Mouse (Mus musculus) liver (tissue): ENCODE results near the gene Polr2h.

Experiments
- DNase-seq: peaks from one replicate; pipeline ENCODE4 v3.0.0-alpha.2; 2020; ENCODE audit warnings: mixed read lengths

The Polr2h gene

GRCm38 (mm10) chr16:20701729-20702521 is 15.5 kb upstream of the Polr2h start:
- no peak for DNase-seq

GRCm38 (mm10) chr16:20702522-20702893 is 15.0 kb upstream of the Polr2h start:
- DNase-seq, result peak; percentile 87

- no peak for DNase-seq
These were observed 14.4 kb upstream of the Polr2h start for GRCm38 (mm10) chr16:20703071-20703470.

DNA sequence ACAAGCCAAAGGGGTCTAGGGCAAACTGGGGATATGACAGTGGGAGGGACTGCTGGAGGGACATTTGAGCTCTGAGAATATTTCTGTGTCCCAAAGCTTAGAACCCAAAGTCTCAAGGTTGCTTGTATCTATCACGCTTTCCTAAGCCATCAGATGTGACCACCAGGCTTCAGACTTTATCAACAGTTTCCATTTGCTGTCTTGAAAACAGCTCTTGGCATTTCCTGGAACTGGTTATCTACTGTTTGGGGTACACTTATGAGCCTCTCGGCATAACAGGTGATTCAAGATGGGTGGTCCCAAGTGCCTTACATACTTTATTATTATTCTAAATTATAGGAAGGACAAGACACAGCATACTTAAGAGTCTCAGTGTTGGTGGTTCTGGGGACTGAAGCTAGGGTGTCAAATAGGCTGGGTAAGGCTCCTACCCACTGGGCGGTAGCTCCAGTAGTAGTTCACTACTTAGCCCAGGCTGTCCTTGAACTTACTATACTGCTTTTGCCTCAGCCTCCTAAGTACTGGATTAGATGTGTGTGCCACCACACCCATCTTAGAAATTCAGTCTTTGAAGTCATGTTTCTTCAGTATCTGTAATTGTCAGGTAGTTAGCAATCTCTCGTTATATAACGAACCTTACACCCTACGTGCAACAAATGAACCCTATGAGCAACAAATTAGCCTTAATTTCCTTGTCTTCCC is 13.6 kb upstream of the Polr2h start:
- peak; percentile 39 for DNase-seq

- no peak for DNase-seq
These were observed 11.7 kb upstream of the Polr2h start for GRCm38 (mm10) chr16:20705786-20706185.

DNA sequence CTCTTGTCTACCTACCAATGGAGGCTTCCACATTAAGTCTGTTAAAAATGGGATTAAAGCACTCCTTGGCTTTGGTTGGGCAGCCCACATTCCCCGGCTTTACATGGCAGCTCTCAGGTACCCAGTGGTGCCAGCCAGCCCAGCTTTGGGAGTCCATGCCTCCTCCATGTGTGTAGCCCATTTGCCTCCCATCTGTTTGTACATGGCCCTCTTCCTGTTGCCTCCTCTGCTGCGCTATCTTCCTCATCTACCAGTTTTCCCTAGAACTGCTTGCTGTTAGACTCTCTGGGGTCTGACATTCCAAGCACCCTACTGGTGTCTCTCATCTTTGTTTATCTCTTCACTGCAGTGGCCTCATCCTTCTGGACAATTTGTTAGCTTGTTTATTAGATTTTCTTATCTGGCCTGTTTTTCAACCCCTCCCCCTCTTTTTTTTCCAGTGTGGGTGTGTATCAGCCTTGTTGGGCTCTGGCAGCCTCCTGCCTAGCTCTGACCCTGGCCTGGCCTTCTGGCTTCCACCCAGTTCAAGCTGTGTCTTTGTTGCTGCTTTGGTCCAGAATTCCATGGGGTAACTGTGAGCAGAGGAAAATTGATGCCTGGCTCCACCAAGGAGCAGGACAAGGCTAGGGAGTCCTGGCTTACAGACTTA is 10.9 kb upstream of the Polr2h start:
- DNase-seq, result peak; percentile 60

GRCm38 (mm10) chr16:20708220-20708938 is 9.1 kb upstream of the Polr2h start:
- DNase-seq, result no peak

DNA sequence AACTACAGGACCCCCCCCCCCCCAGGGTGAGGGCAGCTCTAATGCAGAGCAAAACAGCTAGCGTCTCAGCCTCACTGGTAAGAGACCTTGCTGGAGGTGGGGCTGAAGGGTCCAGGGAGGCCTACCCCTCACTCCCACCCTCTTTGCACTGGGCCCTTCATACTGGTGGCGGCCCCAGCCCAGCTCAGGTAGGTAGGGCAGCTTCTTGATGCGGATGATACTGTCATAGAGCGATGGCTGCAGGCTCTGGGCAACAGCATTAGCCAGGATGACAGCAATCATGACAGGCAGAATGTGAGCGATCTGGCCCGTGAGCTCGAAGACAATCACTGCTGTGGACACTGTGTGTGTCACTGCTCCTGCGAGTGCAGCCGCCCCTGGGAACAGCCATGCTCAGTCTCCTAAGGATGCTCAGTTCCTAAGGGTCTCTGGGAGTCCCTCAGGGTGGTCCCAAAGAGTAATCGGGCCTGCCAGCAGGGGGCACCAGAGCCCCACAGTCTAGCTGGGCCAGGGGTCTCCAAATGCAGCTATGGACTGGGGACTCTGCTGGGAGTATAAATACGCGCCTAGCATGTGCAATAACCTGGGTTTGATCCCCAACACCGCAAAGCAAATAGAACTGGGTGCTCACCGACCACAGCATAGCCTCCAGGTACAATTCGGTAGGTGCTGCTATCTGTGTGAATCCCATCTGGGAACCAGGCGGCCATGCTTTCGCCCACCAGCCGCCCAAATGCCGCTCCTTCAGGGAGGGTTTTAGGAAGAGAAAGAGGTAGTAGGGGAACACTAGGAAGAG is 8.3 kb upstream of the Polr2h start:
- DNase-seq, result no peak

GRCm38 (mm10) chr16:20710370-20710769 is 7.1 kb upstream of the Polr2h start:
- DNase-seq, result no peak

DNA sequence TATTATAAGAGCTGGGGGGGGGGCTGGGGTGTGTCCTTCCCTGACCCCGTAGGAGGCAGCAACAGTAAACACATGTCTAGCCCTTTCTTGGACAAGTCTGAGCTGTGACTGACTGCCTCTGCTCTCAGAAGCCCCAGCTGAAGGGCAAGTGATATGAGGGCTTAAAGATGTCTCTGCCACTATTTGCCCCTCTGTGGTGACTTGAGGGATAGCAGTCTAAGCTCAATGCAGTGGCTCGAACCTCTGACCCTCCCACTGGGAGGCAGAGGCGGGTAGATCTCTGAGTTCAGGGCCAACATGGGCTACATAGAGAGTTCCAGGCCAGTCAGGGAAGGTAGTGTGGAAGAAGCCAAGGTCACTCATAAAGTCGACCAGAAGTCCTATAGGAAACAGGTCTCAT is 6.7 kb upstream of the Polr2h start:
- no peak for DNase-seq

DNA sequence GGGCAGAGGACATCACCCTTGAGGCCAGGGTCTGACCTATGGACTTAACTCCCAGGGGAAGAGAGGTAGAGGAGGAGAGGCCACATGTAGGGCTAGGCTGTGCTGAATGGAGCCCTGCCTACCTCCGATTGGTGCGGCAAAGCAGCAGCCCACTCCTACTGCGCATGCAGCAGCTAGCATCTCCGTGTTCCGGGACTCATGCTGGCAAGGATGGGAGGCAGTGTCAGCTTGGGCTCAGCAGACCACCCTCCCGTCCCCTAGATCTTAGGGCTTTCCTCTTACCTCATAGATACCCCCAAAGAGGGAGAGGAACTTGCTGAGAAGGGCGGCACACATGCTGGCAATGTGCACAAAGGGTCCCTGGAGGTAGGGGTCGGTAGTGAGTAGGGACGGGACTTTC is 5.3 kb upstream of the Polr2h start:
- DNase-seq, result no peak

DNA sequence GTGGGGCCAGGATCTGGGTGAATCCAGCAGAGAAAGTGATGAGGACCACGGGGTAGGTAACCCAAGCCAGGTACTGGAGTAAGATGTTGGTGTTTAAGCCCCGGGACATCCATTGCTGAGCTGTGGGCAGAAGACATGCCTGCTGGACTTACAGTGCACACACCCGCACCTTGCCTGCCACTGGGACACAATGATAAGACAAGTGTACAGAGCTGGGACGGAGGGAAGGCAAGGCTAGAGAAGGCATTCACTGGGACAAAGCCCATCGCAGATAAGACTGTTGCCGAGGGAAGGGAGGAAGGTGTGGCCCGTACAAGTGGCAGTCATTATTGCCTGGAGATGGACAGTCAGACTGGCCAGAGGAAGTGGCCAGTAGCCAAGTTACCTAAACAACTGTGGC is 4.6 kb upstream of the Polr2h start:
- peak; percentile 79 for DNase-seq

DNA sequence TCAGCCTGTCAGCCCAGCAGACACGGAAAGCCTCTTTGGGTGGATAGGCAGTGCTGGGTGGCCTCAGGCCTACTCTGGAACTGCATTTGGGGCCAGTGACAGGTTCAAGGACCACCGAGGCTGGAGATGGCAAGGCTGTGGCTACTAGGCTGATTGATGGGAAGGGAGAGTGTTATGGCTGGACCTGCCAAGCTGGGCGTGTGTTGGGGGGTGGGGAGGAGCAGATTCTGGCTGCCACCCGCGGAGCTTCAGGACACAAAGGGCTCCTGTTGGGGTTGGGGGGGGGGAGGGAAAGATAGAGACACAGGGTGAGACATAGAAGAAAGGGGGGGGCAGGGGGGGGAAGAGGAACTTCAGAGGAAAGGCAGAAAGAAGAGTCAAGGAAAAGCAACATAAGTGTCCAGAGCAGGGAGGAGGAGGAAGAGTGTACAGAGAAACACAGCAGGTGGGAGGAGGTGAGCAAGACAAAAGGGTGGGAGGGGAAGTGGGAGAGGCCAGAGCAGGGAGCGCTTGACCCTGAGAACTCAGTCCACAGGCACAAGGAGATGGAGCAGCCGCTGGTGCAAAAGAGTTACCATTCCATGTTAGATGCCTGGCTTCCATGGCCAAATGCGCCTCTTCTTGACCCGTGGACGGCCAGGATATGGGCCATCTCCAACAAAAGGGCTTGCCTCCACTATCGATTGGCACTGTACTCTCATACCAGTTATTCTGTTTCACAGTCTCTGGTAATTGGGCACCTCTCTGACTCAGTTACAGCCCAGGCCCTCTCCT is 3.0 kb upstream of the Polr2h start:
- DNase-seq, result no peak

GRCm38 (mm10) chr16:20715161-20715560 is 2.3 kb upstream of the Polr2h start:
- DNase-seq, result no peak

- no peak for DNase-seq
These were observed 1.9 kb upstream of the Polr2h start for GRCm38 (mm10) chr16:20715566-20715965.

DNA sequence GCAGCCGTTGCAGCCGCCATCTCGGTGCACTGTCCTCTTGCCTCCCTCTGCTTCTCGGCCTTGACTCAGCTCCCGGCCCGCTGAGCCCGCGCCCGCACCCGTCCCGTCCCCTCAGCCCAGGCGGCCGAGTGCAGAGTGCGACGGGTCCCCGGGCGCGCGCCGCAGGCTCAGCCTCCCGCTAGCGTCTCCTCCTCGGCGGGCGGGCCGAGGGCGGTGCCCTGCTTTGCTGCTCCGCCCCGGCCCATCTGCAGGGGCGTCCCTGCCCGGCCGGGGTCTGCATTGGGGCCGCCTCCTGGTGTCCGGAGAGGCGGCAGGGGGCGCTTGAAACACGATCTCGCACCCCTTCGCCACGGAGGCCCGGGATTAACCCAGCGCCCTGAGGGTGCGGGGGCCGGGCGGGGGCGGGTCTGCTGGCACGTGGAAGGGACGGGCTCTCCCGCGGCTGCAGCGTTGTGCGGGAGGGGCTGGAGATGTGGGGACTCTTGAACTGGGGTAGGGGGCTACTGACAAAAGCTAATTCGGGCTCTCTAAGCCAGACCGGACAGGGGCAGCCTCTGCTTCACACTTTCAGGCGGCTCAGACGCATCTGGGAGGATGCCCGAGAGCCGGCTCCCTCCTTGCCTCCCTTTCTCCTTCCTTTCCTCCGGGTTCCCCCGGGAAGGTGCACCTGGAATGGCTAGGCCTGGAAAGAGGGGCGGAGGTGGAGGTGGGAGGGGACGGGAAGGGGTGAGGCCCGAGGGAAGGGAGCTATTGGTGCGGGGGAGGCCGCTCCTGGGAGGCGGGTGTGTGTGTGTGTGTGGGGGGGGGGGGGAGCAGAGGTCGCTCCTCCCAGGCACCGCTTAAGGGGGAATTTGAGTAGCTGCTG is 1.3 kb upstream of the Polr2h start:
- DNase-seq, result peak; percentile 88

DNA sequence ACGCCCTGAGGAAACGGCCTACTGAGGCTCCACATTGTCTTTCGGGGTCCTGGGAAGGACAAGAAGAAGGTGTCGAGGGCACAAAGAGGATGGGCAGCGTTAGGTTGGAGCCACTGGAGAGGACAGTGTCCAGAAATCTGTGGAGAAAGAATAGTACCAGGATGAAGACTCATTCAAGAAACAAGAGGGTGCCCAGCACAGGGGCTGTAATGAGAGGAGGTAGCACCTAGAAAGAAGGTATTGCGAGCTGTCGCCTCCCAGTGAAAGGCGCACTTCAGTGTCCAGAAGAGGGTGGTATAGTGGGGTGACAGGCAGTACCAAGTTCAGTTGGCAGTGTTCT is 654 bp upstream of the Polr2h start:
- DNase-seq, result no peak

DNA sequence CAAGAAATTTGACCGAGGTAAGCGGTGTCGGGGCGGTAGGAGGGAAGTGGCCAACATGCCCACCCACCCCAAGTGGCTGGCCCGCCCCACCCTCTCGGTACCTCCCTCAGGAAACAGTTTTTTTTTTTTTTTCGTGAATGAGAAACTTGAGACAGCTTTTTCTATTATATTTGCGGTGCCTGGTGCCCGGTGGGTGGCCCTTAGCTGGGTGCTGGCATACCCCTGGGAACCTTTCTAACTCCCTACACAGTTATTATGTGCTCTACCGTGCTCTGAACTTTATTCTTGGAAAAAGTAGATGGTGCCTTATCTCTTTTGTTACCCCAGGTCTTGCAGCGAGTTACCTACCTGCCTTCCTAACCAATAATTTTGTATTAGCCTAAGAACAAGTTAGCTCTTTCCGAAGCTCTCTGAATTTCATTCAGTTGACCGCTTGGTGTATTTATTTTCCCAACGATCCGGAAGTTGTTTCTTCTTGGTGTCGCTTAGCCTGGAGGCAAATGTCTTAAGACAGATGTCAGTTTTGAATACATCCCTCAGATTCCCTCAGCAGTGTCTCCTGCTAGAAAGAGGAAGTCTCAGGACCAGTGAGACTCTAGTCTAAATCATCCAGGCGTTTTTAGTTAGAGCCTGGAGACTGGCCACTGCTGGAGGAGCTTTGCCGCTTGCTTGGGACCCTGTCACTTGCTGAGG is 659 bp downstream of the Polr2h start:
- no peak for DNase-seq

- DNase-seq, result no peak
These were observed 4.3 kb downstream of the Polr2h start for GRCm38 (mm10) chr16:20721808-20722207.

- no peak for DNase-seq
These were observed 5.3 kb downstream of the Polr2h start for GRCm38 (mm10) chr16:20722736-20723135.
